Mouse (Mus musculus): Measurements from ENCODE around the gene Rfx1. TPM values are rescaled to one million over a fixed set of nuclear protein-coding genes. Genes with fewer than 3 reads are reported as not detected.

Rfx1 gene
- polyA plus RNA-seq, 1 experiment from 2014 or later, result 8.8 TPM

- Histone ChIP-seq H3K4me3 (ENCODE audit: low read length) (no peak overlapping the region), H3K4me1 (replicated peaks; ENCODE audit: control insufficient read depth, insufficient read depth, low read length) (no peaks in the 10 kb centered on the region), H3K27me3 (ENCODE audit: control insufficient read depth, insufficient read depth, low read depth, low read length) (no peaks in the 10 kb centered on the region), H3K27ac (ENCODE audit: low read length) (no peak overlapping the region), H3K4me2 (ENCODE audit: low read depth, low read length) (no peak overlapping the region), H3K9me3 (ENCODE audit: control insufficient read depth, low read length) (no peaks in the 10 kb centered on the region), H3K9ac (ENCODE audit: low read length) (no peak overlapping the region), H3K36me3 (ENCODE audit: control insufficient read depth, insufficient read depth, low read length) (peaks cover 29% of the 10 kb centered on the region)
- 85% methylated on average over 8 of the region's 8 CpGs for WGBS
- no peak for ATAC-seq (ENCODE audit: low read depth)
Observed at GRCm38 (mm10) chr8:84090585-84090984, 24.0 kb downstream of the Rfx1 start.

- H3K27ac ChIP-seq (ENCODE audit: low read length), result no peak overlapping the region
- H3K27me3 ChIP-seq (ENCODE audit: control insufficient read depth, insufficient read depth, low read depth, low read length), result no peaks in the 10 kb centered on the region
- H3K4me1 ChIP-seq (replicated peaks; ENCODE audit: control insufficient read depth, insufficient read depth, low read length), result no peaks in the 10 kb centered on the region
- no peak overlapping the region for H3K9ac ChIP-seq (ENCODE audit: low read length)
- 59% methylated on average over 8 of the region's 8 CpGs for WGBS
- no peak; the same call in 1 of the 2 replicates for ATAC-seq (ENCODE audit: low read depth)
- H3K4me3 ChIP-seq (ENCODE audit: low read length), result no peak overlapping the region
- H3K9me3 ChIP-seq (ENCODE audit: control insufficient read depth, low read length), result no peaks in the 10 kb centered on the region
- no peak overlapping the region for H3K4me2 ChIP-seq (ENCODE audit: low read depth, low read length)
- peaks cover 34% of the 10 kb centered on the region for H3K36me3 ChIP-seq (ENCODE audit: control insufficient read depth, insufficient read depth, low read length)
Observed at GRCm38 (mm10) chr8:84096061-84096460, 29.4 kb downstream of the Rfx1 start.

GRCm38 (mm10) chr8:84098376-84098775 lies 31.7 kb downstream of the Rfx1 start:
- Histone ChIP-seq H3K27me3 (ENCODE audit: control insufficient read depth, insufficient read depth, low read depth, low read length) (no peaks in the 10 kb centered on the region), H3K4me3 (ENCODE audit: low read length) (no peak overlapping the region), H3K4me1 (replicated peaks; ENCODE audit: control insufficient read depth, insufficient read depth, low read length) (peaks cover 5% of the 10 kb centered on the region), H3K36me3 (ENCODE audit: control insufficient read depth, insufficient read depth, low read length) (peaks cover 38% of the 10 kb centered on the region), H3K9me3 (ENCODE audit: control insufficient read depth, low read length) (no peaks in the 10 kb centered on the region), H3K9ac (ENCODE audit: low read length) (no peak overlapping the region), H3K4me2 (ENCODE audit: low read depth, low read length) (no peak overlapping the region), H3K27ac (ENCODE audit: low read length) (no peak overlapping the region)
- 88% methylated on average over 7 of the region's 7 CpGs for whole genome bisulfite sequencing
- ATAC-seq (ENCODE audit: low read depth), result no peak

- 87% methylated on average over 25 of the region's 25 CpGs for whole genome bisulfite sequencing
- Histone ChIP-seq H3K27me3 (ENCODE audit: control insufficient read depth, insufficient read depth, low read depth, low read length) (no peaks in the 10 kb centered on the region), H3K36me3 (ENCODE audit: control insufficient read depth, insufficient read depth, low read length) (peaks cover 30% of the 10 kb centered on the region), H3K4me2 (ENCODE audit: low read depth, low read length) (no peak overlapping the region), H3K9me3 (ENCODE audit: control insufficient read depth, low read length) (no peaks in the 10 kb centered on the region), H3K27ac (ENCODE audit: low read length) (no peak overlapping the region), H3K4me1 (replicated peaks; ENCODE audit: control insufficient read depth, insufficient read depth, low read length) (peaks cover 11% of the 10 kb centered on the region), H3K4me3 (ENCODE audit: low read length) (no peak overlapping the region), H3K9ac (ENCODE audit: low read length) (no peak overlapping the region)
- no peak for ATAC-seq (ENCODE audit: low read depth)
Observed at GRCm38 (mm10) chr8:84101476-84102270, 35.0 kb downstream of the Rfx1 start.

GRCm38 (mm10) chr8:84103601-84104000 lies 37.0 kb downstream of the Rfx1 start:
- Histone ChIP-seq H3K36me3 (ENCODE audit: control insufficient read depth, insufficient read depth, low read length) (peaks cover 13% of the 10 kb centered on the region), H3K27ac (ENCODE audit: low read length) (no peak overlapping the region; the same call in 1 of the 2 replicates), H3K4me3 (ENCODE audit: low read length) (peak overlapping the region; percentile 77), H3K4me1 (replicated peaks; ENCODE audit: control insufficient read depth, insufficient read depth, low read length) (peaks cover 11% of the 10 kb centered on the region), H3K9me3 (ENCODE audit: control insufficient read depth, low read length) (no peaks in the 10 kb centered on the region), H3K9ac (ENCODE audit: low read length) (peak overlapping the region; percentile 90), H3K27me3 (ENCODE audit: control insufficient read depth, insufficient read depth, low read depth, low read length) (no peaks in the 10 kb centered on the region), H3K4me2 (ENCODE audit: low read depth, low read length) (peak overlapping the region; percentile 78)
- ATAC-seq (ENCODE audit: low read depth), result no peak
- WGBS, result 33% methylated on average over 3 of the region's 3 CpGs

- H3K36me3 ChIP-seq (ENCODE audit: control insufficient read depth, insufficient read depth, low read length), result peaks cover 10% of the 10 kb centered on the region
- peak overlapping the region; percentile 78 for H3K4me2 ChIP-seq (ENCODE audit: low read depth, low read length)
- H3K4me1 ChIP-seq (replicated peaks; ENCODE audit: control insufficient read depth, insufficient read depth, low read length), result peaks cover 11% of the 10 kb centered on the region
- WGBS, result 2% methylated on average over 13 of the region's 29 CpGs
- H3K27me3 ChIP-seq (ENCODE audit: control insufficient read depth, insufficient read depth, low read depth, low read length), result no peaks in the 10 kb centered on the region
- H3K27ac ChIP-seq (ENCODE audit: low read length), result peak overlapping the region; percentile 88
- peak overlapping the region; percentile 77 for H3K4me3 ChIP-seq (ENCODE audit: low read length)
- ATAC-seq (ENCODE audit: low read depth), result peak; percentile 79
- peak overlapping the region; percentile 90 for H3K9ac ChIP-seq (ENCODE audit: low read length)
- no peaks in the 10 kb centered on the region for H3K9me3 ChIP-seq (ENCODE audit: control insufficient read depth, low read length)
Observed at GRCm38 (mm10) chr8:84104221-84104620, 37.6 kb downstream of the Rfx1 start.

- H3K36me3 ChIP-seq (ENCODE audit: control insufficient read depth, insufficient read depth, low read length), result peaks cover 10% of the 10 kb centered on the region
- no peaks in the 10 kb centered on the region for H3K9me3 ChIP-seq (ENCODE audit: control insufficient read depth, low read length)
- peaks cover 11% of the 10 kb centered on the region for H3K4me1 ChIP-seq (replicated peaks; ENCODE audit: control insufficient read depth, insufficient read depth, low read length)
- ATAC-seq (ENCODE audit: low read depth), result peak; percentile 98
- peak within 1 kb of the TSS; percentile 90 for H3K9ac ChIP-seq (ENCODE audit: low read length)
- H3K27me3 ChIP-seq (ENCODE audit: control insufficient read depth, insufficient read depth, low read depth, low read length), result no peaks in the 10 kb centered on the region
- peak within 1 kb of the TSS; percentile 78 for H3K4me2 ChIP-seq (ENCODE audit: low read depth, low read length)
- H3K4me3 ChIP-seq (ENCODE audit: low read length), result peak within 1 kb of the TSS; percentile 77
- H3K27ac ChIP-seq (ENCODE audit: low read length), result peak within 1 kb of the TSS; percentile 88
- WGBS, result 6% methylated on average over 42 of the region's 42 CpGs
Observed at GRCm38 (mm10) chr8:84104697-84105609, 38.3 kb downstream of the Rfx1 start, which contains the start of gene Dcaf15. Gene Dcaf15, minus strand, starts transcription at chr8:84104768.

GRCm38 (mm10) chr8:84105676-84106075 lies 39.0 kb downstream of the Rfx1 start:
- no peak overlapping the region for H3K4me2 ChIP-seq (ENCODE audit: low read depth, low read length)
- ATAC-seq (ENCODE audit: low read depth), result no peak

More at GRCm38 (mm10) chr8:84105676-84106075, 39.0 kb downstream of the Rfx1 start:
- Histone ChIP-seq H3K4me1 (replicated peaks; ENCODE audit: control insufficient read depth, insufficient read depth, low read length) (peaks cover 11% of the 10 kb centered on the region), H3K36me3 (ENCODE audit: control insufficient read depth, insufficient read depth, low read length) (peaks cover 10% of the 10 kb centered on the region), H3K27me3 (ENCODE audit: control insufficient read depth, insufficient read depth, low read depth, low read length) (no peaks in the 10 kb centered on the region), H3K9ac (ENCODE audit: low read length) (no peak overlapping the region), H3K9me3 (ENCODE audit: control insufficient read depth, low read length) (no peaks in the 10 kb centered on the region), H3K27ac (ENCODE audit: low read length) (no peak overlapping the region), H3K4me3 (ENCODE audit: low read length) (no peak overlapping the region)
- WGBS, result 80% methylated on average over 2 of the region's 2 CpGs
